Mouse (Mus musculus) liver, adult 2 months (tissue): Measurements from ENCODE around the gene Gnat2. TPM values are rescaled to one million over a fixed set of nuclear protein-coding genes. Genes with fewer than 3 reads are reported as not detected.

Source experiments
- DNase-seq: peaks from one replicate; pipeline ENCODE4 v3.0.0-alpha.2; 2011; ENCODE audit warnings: low read depth, low spot score; ENCODE audit errors: extremely low read depth
- H3K27ac ChIP-seq: fragments of 200-500 bp; replicated peaks from 2 replicates; pipeline ENCODE4 v1.5.1; 2012; ENCODE audit warnings: low read depth, mild to moderate bottlenecking, control low read depth, inconsistent platforms, low read length; ENCODE audit not compliant: insufficient read depth
- H3K27me3 ChIP-seq: fragments of 200-500 bp; 2 replicates; pipeline ENCODE4 v1.6.1; 2012; ENCODE audit warnings: mild to moderate bottlenecking, moderate library complexity, low read length, inconsistent platforms; ENCODE audit not compliant: control insufficient read depth, insufficient read depth
- H3K36me3 ChIP-seq: fragments of 200-500 bp; 2 replicates; pipeline ENCODE4 v1.6.1; 2012; ENCODE audit warnings: low read length, inconsistent platforms; ENCODE audit not compliant: control insufficient read depth, insufficient read depth
- H3K4me1 ChIP-seq: fragments of 200-500 bp; 2 replicates; pipeline ENCODE4 v1.6.1; 2011; ENCODE audit warnings: low read length; ENCODE audit not compliant: control insufficient read depth, insufficient read depth
- H3K4me3 ChIP-seq: fragments of 200-500 bp; 2 replicates; pipeline ENCODE4 v1.5.1; 2011; ENCODE audit warnings: low read depth, mild to moderate bottlenecking, control low read depth, low read length, moderate library complexity; ENCODE audit not compliant: insufficient read depth
- H3K79me2 ChIP-seq: fragments of 200-500 bp; 2 replicates; pipeline ENCODE4 v1.6.1; 2012; ENCODE audit warnings: inconsistent platforms, mild to moderate bottlenecking, low read length, moderate library complexity; ENCODE audit not compliant: control insufficient read depth, insufficient read depth
- H3K9ac ChIP-seq: fragments of 200-500 bp; 2 replicates; pipeline ENCODE4 v1.6.1; 2012; ENCODE audit warnings: low read depth, mild to moderate bottlenecking, control low read depth, inconsistent platforms, low read length
- CTCF ChIP-seq: fragments of 200-500 bp; IDR thresholded peaks from 2 replicates; pipeline ENCODE4 v1.5.1; 2011; ENCODE audit warnings: low read depth, low read length, control low read depth
- POLR2A ChIP-seq: fragments of 200-500 bp; IDR thresholded peaks from 2 replicates; pipeline ENCODE4 v1.6.1; 2011; ENCODE audit warnings: low read length, control low read depth; ENCODE audit not compliant: insufficient read depth; ENCODE audit errors: extremely low read depth
- WGBS: fragments of 180-500 bp; shearing (Covaris S2); methylation state at CpG from one replicate; pipeline ENCODE4 v1.1.7; 2018; 5-methylcytosine and 5-hydroxymethylcytosine counted together
- polyA plus RNA-seq: library from polyadenylated mRNA; depleted of rRNA; stranded (reverse); fragments of >200 nt; gene quantifications from 2 replicates; pipeline ENCODE4 v1.2.3, GENCODE M21; 2012
- total RNA-seq: library from RNA; depleted of rRNA; stranded (reverse); fragments of >200 nt; gene quantifications from 2 replicates; pipeline ENCODE4 v1.2.3, GENCODE M21; 2014

The Gnat2 gene
- total and polyA plus RNA-seq, 2 experiments: 1.5 to 2.9 TPM

GRCm38 (mm10) chr3:108131821-108132220 lies 39.2 kb downstream of the Gnat2 start:
- Histone ChIP-seq H3K4me1 (peaks cover 22% of the 10 kb centered on the region), H3K36me3 (no peaks in the 10 kb centered on the region), H3K79me2 (peaks cover 35% of the 10 kb centered on the region), H3K4me3 (no peak overlapping the region), H3K27ac (peak overlapping the region; percentile 19), H3K9ac (no peak overlapping the region), H3K27me3 (no peaks in the 10 kb centered on the region)
- peak; percentile 35 for DNase-seq
- TF ChIP-seq POLR2A (no peak), CTCF (no peak)
- 34% methylated on average over 1 of the region's 1 CpGs for WGBS

GRCm38 (mm10) chr3:108132484-108132883 lies 39.9 kb downstream of the Gnat2 start:
- Histone ChIP-seq H3K4me3 (no peak overlapping the region), H3K9ac (no peak overlapping the region), H3K27me3 (no peaks in the 10 kb centered on the region), H3K4me1 (peaks cover 22% of the 10 kb centered on the region), H3K36me3 (peaks cover 2% of the 10 kb centered on the region; the same call in 1 of the 2 replicates), H3K27ac (no peak overlapping the region; the same call in 1 of the 2 replicates), H3K79me2 (peaks cover 40% of the 10 kb centered on the region)
- no peak for DNase-seq
- 33% methylated on average over 1 of the region's 1 CpGs for WGBS
- no peak for TF ChIP-seq CTCF
- TF ChIP-seq POLR2A: no peak

- WGBS: 60% methylated on average over 11 of the region's 11 CpGs
- Histone ChIP-seq H3K4me3 (no peak overlapping the region), H3K4me1 (peaks cover 22% of the 10 kb centered on the region), H3K9ac (no peak overlapping the region), H3K36me3 (peaks cover 2% of the 10 kb centered on the region), H3K27ac (no peak overlapping the region), H3K27me3 (no peaks in the 10 kb centered on the region), H3K79me2 (peaks cover 35% of the 10 kb centered on the region)
- TF ChIP-seq POLR2A (no peak), CTCF (no peak)
- DNase-seq: peak; percentile 50
Measured at GRCm38 (mm10) chr3:108134701-108135100, 42.1 kb downstream of the Gnat2 start.

- Histone ChIP-seq H3K36me3 (peaks cover 4% of the 10 kb centered on the region), H3K27me3 (no peaks in the 10 kb centered on the region), H3K79me2 (peaks cover 42% of the 10 kb centered on the region), H3K4me1 (peaks cover 8% of the 10 kb centered on the region; the same call in 1 of the 2 replicates), H3K4me3 (no peak overlapping the region), H3K27ac (no peak overlapping the region), H3K9ac (no peak overlapping the region)
- 58% methylated on average over 1 of the region's 1 CpGs for WGBS
- TF ChIP-seq POLR2A (no peak), CTCF (no peak)
- no peak for DNase-seq
Measured at GRCm38 (mm10) chr3:108139113-108139512, 46.5 kb downstream of the Gnat2 start.

- Histone ChIP-seq H3K4me1 (peaks cover 1% of the 10 kb centered on the region; the same call in 1 of the 2 replicates), H3K9ac (no peak overlapping the region), H3K36me3 (peaks cover 4% of the 10 kb centered on the region)
Measured at GRCm38 (mm10) chr3:108140786-108141185, 48.2 kb downstream of the Gnat2 start.

GRCm38 (mm10) chr3:108145534-108146445 lies 53.2 kb downstream of the Gnat2 start, which contains the start of gene Gnai3:
Gene Gnai3, minus strand, starts transcription at chr3:108146146.
- H3K9ac ChIP-seq: peak within 1 kb of the TSS; percentile 92
- peaks cover 15% of the 10 kb centered on the region; the same call in 1 of the 2 replicates for H3K79me2 ChIP-seq
- H3K27ac ChIP-seq: peak within 1 kb of the TSS; percentile 79
- WGBS: under 1% methylated on average over 63 of the region's 63 CpGs
- H3K27me3 ChIP-seq: no peaks in the 10 kb centered on the region
- TF ChIP-seq POLR2A (peak; percentile 78; the same call in 1 of the 2 replicates), CTCF (no peak)
- peak; percentile 84 for DNase-seq
- peak within 1 kb of the TSS; percentile 86 for H3K4me3 ChIP-seq
- peaks cover 2% of the 10 kb centered on the region; the same call in 1 of the 2 replicates for H3K36me3 ChIP-seq
- peaks cover 5% of the 10 kb centered on the region; the same call in 1 of the 2 replicates for H3K4me1 ChIP-seq

More at GRCm38 (mm10) chr3:108140786-108141185, 48.2 kb downstream of the Gnat2 start:
- 78% methylated on average over 4 of the region's 4 CpGs for WGBS
- Histone ChIP-seq H3K27ac (no peak overlapping the region), H3K27me3 (no peaks in the 10 kb centered on the region), H3K79me2 (peaks cover 43% of the 10 kb centered on the region), H3K4me3 (no peak overlapping the region)
- TF ChIP-seq CTCF (no peak), POLR2A (no peak)
- no peak for DNase-seq
